Mouse (Mus musculus): ENCODE measurements around the gene Eif2b1. TPM values are rescaled to one million over a fixed set of nuclear protein-coding genes. Genes with fewer than 3 reads are reported as not detected.

Eif2b1 gene
- polyA plus RNA-seq (2014; fragmentation: Illumina TruSeq; extraction: RNeasy Lipid Tissue Mini Kit (QIAGEN cat#74804); ENCODE audit: low read depth, low replicate concordance) = 28.7 TPM

GRCm38 (mm10) chr5:124578633-124579317 is at the start of gene Eif2b1, which contains the start of gene Gtf2h3:
Gene Eif2b1 (minus strand): TSS chr5:124579131.
Gene Gtf2h3 (plus strand): TSS chr5:124579140.

GRCm38 (mm10) chr5:124552558-124553307 is 26.2 kb downstream of the Eif2b1 start, which contains the start of gene Ddx55:
Gene Ddx55 (plus strand): TSS chr5:124552864.

DNA sequence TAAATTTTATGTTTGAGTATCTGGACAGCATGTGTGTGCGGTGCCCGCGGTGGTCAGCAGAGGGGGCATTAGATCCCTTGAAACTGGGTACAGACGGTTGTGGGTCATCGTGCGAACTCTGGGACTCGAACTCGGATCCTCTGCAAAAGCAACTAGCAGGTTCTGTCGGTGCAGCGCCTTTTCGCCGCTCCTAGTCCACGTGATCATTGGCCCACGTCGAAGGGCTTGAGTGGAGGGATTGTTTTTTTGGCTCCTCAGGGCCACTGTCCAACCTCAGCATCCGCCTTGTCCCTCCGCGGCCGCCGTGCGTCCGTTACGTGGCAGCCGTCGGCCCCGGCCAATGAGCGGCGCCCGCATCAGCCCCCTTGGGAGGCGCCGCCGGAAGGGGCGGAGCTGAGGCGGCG is 38.5 kb downstream of the Eif2b1 start, which contains the start of gene Tmed2:
Gene Tmed2 (plus strand): TSS at position 313 of the 404 bp plus-strand sequence.

GRCm38 (mm10) chr5:124530655-124531582 is 48.0 kb downstream of the Eif2b1 start, which contains the start of gene Rilpl1:
Gene Rilpl1 (minus strand): TSS chr5:124531391.

Other genes with a start within 250 kb of the Eif2b1 start
- gene Cdk2ap1, start 216.0 kb downstream of the Eif2b1 start, polyA plus RNA-seq (2014; fragmentation: Illumina TruSeq; extraction: RNeasy Lipid Tissue Mini Kit (QIAGEN cat#74804); ENCODE audit: low read depth, low replicate concordance) = 47.3 TPM
- gene Sbno1, start 153.1 kb downstream of the Eif2b1 start, polyA plus RNA-seq (2014; fragmentation: Illumina TruSeq; extraction: RNeasy Lipid Tissue Mini Kit (QIAGEN cat#74804); ENCODE audit: low read depth, low replicate concordance) = 25.7 TPM
- 22.0 TPM for gene Kmt5a, start 139.2 kb downstream of the Eif2b1 start, polyA plus RNA-seq (2014; fragmentation: Illumina TruSeq; extraction: RNeasy Lipid Tissue Mini Kit (QIAGEN cat#74804); ENCODE audit: low read depth, low replicate concordance)
- gene Rilpl2, start 100.8 kb downstream of the Eif2b1 start, polyA plus RNA-seq (2014; fragmentation: Illumina TruSeq; extraction: RNeasy Lipid Tissue Mini Kit (QIAGEN cat#74804); ENCODE audit: low read depth, low replicate concordance) = 1.6 TPM
- gene Snrnp35, start 96.0 kb downstream of the Eif2b1 start, polyA plus RNA-seq (2014; fragmentation: Illumina TruSeq; extraction: RNeasy Lipid Tissue Mini Kit (QIAGEN cat#74804); ENCODE audit: low read depth, low replicate concordance) = 0.98 TPM
- gene Rilpl1, start 47.7 kb downstream of the Eif2b1 start, polyA plus RNA-seq (2014; fragmentation: Illumina TruSeq; extraction: RNeasy Lipid Tissue Mini Kit (QIAGEN cat#74804); ENCODE audit: low read depth, low replicate concordance) = 0.66 TPM
- 919 TPM for gene Tmed2, start 38.4 kb downstream of the Eif2b1 start, polyA plus RNA-seq (2014; fragmentation: Illumina TruSeq; extraction: RNeasy Lipid Tissue Mini Kit (QIAGEN cat#74804); ENCODE audit: low read depth, low replicate concordance)
- 4.1 TPM for gene Ddx55, start 26.3 kb downstream of the Eif2b1 start, polyA plus RNA-seq (2014; fragmentation: Illumina TruSeq; extraction: RNeasy Lipid Tissue Mini Kit (QIAGEN cat#74804); ENCODE audit: low read depth, low replicate concordance)
- gene Gtf2h3, start within 50 bp of the Eif2b1 start, polyA plus RNA-seq (2014; fragmentation: Illumina TruSeq; extraction: RNeasy Lipid Tissue Mini Kit (QIAGEN cat#74804); ENCODE audit: low read depth, low replicate concordance) = 6.8 TPM
- 12.0 TPM for gene Atp6v0a2, start 49.4 kb upstream of the Eif2b1 start, polyA plus RNA-seq (2014; fragmentation: Illumina TruSeq; extraction: RNeasy Lipid Tissue Mini Kit (QIAGEN cat#74804); ENCODE audit: low read depth, low replicate concordance)
- gene Dnah10, start 146.0 kb upstream of the Eif2b1 start, polyA plus RNA-seq (2014; fragmentation: Illumina TruSeq; extraction: RNeasy Lipid Tissue Mini Kit (QIAGEN cat#74804); ENCODE audit: low read depth, low replicate concordance) = not detected

Measured in liver, adult 10 weeks (tissue).